Mouse (Mus musculus) Patski (cell line): ENCODE data around the gene Src. TPM values are rescaled to one million over a fixed set of nuclear protein-coding genes. Genes with fewer than 3 reads are reported as not detected.

ENCODE experiments used
- ATAC-seq: fragments of 100-300 bp; one replicate; pipeline ENCODE4 v1.8.0; 2021
- CTCF ChIA-PET: fragments of 350-600 bp; sonication (Branson Sonifier 250); formaldehyde crosslinking; loops from one replicate; lab custom pipeline; 2022; ENCODE audit warnings: inconsistent platforms; lab: Charles Lee
- POLR2A ChIA-PET: fragments of 350-600 bp; sonication (Branson Sonifier 250); formaldehyde crosslinking; loops from one replicate; lab custom pipeline; 2022; ENCODE audit warnings: antibody characterized with exemption, inconsistent platforms; lab: Charles Lee
- DNase-seq: peaks from one replicate; pipeline ENCODE4 v3.0.0-alpha.2; 2011; ENCODE audit warnings: low read depth, low spot score
- H3K27me3 ChIP-seq: fragments of 371-371 bp; one replicate; pipeline ENCODE4 v1.5.1; 2021
- CTCF ChIP-seq: fragments of 100-300 bp; IDR thresholded peaks from one replicate; pipeline ENCODE4 v1.5.1; 2021
- in situ Hi-C: fragments of 300-500 bp; cut with MboI; formaldehyde crosslinking; loops from 3 replicates; pipeline ENCODE4 v1.11.1; 2018; ENCODE audit warnings: low pct_unique_long_range_greater_than_20kb, mixed read lengths
- polyA plus RNA-seq: library from polyadenylated mRNA; unstranded; gene quantifications from one replicate; pipeline ENCODE4 v1.2.3, GENCODE M21; 2021

Gene Src
- polyA plus RNA-seq, 1 experiment from 2014 or later = 76.9 TPM

- no peak for ATAC-seq
- POLR2A ChIA-PET = no interaction called here
- CTCF ChIA-PET = interaction anchor here (1.0 to 2.4 kb wide), 2 partner anchors 32 to 43 kb away, joined by 3 to 6 read pairs; no protein-coding TSS in a partner anchor
- in situ Hi-C loops = no loop called here
- no peak for TF ChIP-seq CTCF
- no peaks in the 10 kb centered on the region for H3K27me3 ChIP-seq
- no peak for DNase-seq
Observed at GRCm38 (mm10) chr2:157425643-157425988, 7.4 kb downstream of the Src start.

- H3K27me3 ChIP-seq = no peaks in the 10 kb centered on the region
- POLR2A ChIA-PET = no interaction called here
- no peak for DNase-seq
- in situ Hi-C loops = no loop called here
- TF ChIP-seq CTCF = no peak
- CTCF ChIA-PET = interaction anchor here (1.0 to 3.7 kb wide), 4 partner anchors 12 to 42 kb away, joined by 3 to 12 read pairs (median 5); no protein-coding TSS in a partner anchor
- no peak for ATAC-seq
Observed at GRCm38 (mm10) chr2:157426171-157426570, 7.9 kb downstream of the Src start.

GRCm38 (mm10) chr2:157427164-157427563 is 8.9 kb downstream of the Src start:
- ChIA-PET POLR2A (interaction anchor here (2.3 kb wide), 1 partner anchor 21 kb away, joined by 7 read pairs; no protein-coding TSS in a partner anchor), CTCF (interaction anchor here (1.3 to 3.7 kb wide), 2 partner anchors 11 to 20 kb away, joined by 4 to 12 read pairs; no protein-coding TSS in a partner anchor)
- in situ Hi-C loops = no loop called here
- no peak for DNase-seq
- ATAC-seq = no peak
- TF ChIP-seq CTCF = no peak
- H3K27me3 ChIP-seq = no peaks in the 10 kb centered on the region

GRCm38 (mm10) chr2:157428351-157429139 is 10.3 kb downstream of the Src start:
- H3K27me3 ChIP-seq = no peaks in the 10 kb centered on the region
- no peak for ATAC-seq
- in situ Hi-C loops = no loop called here
- TF ChIP-seq CTCF = no peak
- DNase-seq = no peak
- ChIA-PET POLR2A (interaction anchor here (2.3 kb wide), 1 partner anchor 20 kb away, joined by 7 read pairs; no protein-coding TSS in a partner anchor), CTCF (interaction anchor here (3.7 kb wide), 1 partner anchor 19 kb away, joined by 12 read pairs; no protein-coding TSS in a partner anchor)

GRCm38 (mm10) chr2:157429735-157430134 is 11.5 kb downstream of the Src start:
- CTCF ChIA-PET = interaction anchor here (3.7 kb wide), 1 partner anchor 17 kb away, joined by 12 read pairs; no protein-coding TSS in a partner anchor
- in situ Hi-C loops = no loop called here
- POLR2A ChIA-PET = no interaction called here
- H3K27me3 ChIP-seq = no peaks in the 10 kb centered on the region
- TF ChIP-seq CTCF = no peak
- DNase-seq = no peak
- ATAC-seq = no peak

GRCm38 (mm10) chr2:157430667-157431429 is 12.6 kb downstream of the Src start:
- in situ Hi-C loops = no loop called here

GRCm38 (mm10) chr2:157431912-157432311 is 13.7 kb downstream of the Src start:
- in situ Hi-C loops = no loop called here
- POLR2A ChIA-PET = interaction anchor here (1.6 kb wide), 1 partner anchor 10 kb away, joined by 5 read pairs; no protein-coding TSS in a partner anchor

More at GRCm38 (mm10) chr2:157430667-157431429, 12.6 kb downstream of the Src start:
- no peaks in the 10 kb centered on the region for H3K27me3 ChIP-seq
- DNase-seq (no peak), ATAC-seq (no peak)
- ChIA-PET CTCF (no interaction called here), POLR2A (interaction anchor here (0.7 to 1.6 kb wide), 2 partner anchors 11 to 96 kb away, joined by 5 read pairs; no protein-coding TSS in a partner anchor)
- no peak for TF ChIP-seq CTCF

GRCm38 (mm10) chr2:157432476-157432875 is 14.2 kb downstream of the Src start:
- H3K27me3 ChIP-seq = no peaks in the 10 kb centered on the region
- CTCF ChIA-PET = no interaction called here
- in situ Hi-C loops = no loop called here
- POLR2A ChIA-PET = interaction anchor here (1.6 kb wide), 1 partner anchor 9 kb away, joined by 5 read pairs; no protein-coding TSS in a partner anchor
- DNase-seq (no peak), ATAC-seq (no peak)
- TF ChIP-seq CTCF = no peak

More at GRCm38 (mm10) chr2:157431912-157432311, 13.7 kb downstream of the Src start:
- no peak for TF ChIP-seq CTCF
- CTCF ChIA-PET = no interaction called here
- H3K27me3 ChIP-seq = no peaks in the 10 kb centered on the region
- DNase-seq (no peak), ATAC-seq (no peak)

- no peak for ATAC-seq
- CTCF ChIA-PET = no interaction called here
- POLR2A ChIA-PET = no interaction called here
Observed at GRCm38 (mm10) chr2:157434041-157434440, 15.8 kb downstream of the Src start.

GRCm38 (mm10) chr2:157434497-157434896 is 16.3 kb downstream of the Src start:
- no peak for TF ChIP-seq CTCF
- no peak for DNase-seq
- CTCF ChIA-PET = no interaction called here
- ATAC-seq = no peak
- POLR2A ChIA-PET = no interaction called here
- in situ Hi-C loops = no loop called here
- H3K27me3 ChIP-seq = no peaks in the 10 kb centered on the region

More at GRCm38 (mm10) chr2:157434041-157434440, 15.8 kb downstream of the Src start:
- DNase-seq = no peak
- TF ChIP-seq CTCF = no peak
- no peaks in the 10 kb centered on the region for H3K27me3 ChIP-seq
- in situ Hi-C loops = no loop called here
